Mouse (Mus musculus) hematopoietic stem cell, adult 5-6 weeks (primary cell): Measurements from ENCODE around the gene Rgl3. TPM values are rescaled to one million over a fixed set of nuclear protein-coding genes. Genes with fewer than 3 reads are reported as not detected.
A peak's percentile ranks its signal among the peaks of the same experiment; 100 is the strongest.

ENCODE experiments used
- ATAC-seq, 2 experiments: fragments of 125-278 bp in 1 of 2; replicated peaks in 1 of 2; 2 replicates each; pipeline ENCODE4 v1.8.0; 2016 to 2017; ENCODE audit warnings: inconsistent platforms in 2 of 2, mild to moderate bottlenecking in 2 of 2, moderate number of reproducible peaks in 2 of 2, low read depth in 1 of 2, moderate TSS enrichment in 1 of 2; ENCODE audit not compliant: low FRiP score in 2 of 2, poor library complexity in 2 of 2, severe bottlenecking in 2 of 2, insufficient read depth in 1 of 2, low TSS enrichment in 1 of 2
- total RNA-seq: library from RNA; stranded (forward); fragments of 172-1452, 232-1000 nt; gene quantifications from 2 replicates; pipeline ENCODE4 v1.2.3, GENCODE M21; 2017

The Rgl3 gene
- not detected in 2 replicates for total RNA-seq

DNA sequence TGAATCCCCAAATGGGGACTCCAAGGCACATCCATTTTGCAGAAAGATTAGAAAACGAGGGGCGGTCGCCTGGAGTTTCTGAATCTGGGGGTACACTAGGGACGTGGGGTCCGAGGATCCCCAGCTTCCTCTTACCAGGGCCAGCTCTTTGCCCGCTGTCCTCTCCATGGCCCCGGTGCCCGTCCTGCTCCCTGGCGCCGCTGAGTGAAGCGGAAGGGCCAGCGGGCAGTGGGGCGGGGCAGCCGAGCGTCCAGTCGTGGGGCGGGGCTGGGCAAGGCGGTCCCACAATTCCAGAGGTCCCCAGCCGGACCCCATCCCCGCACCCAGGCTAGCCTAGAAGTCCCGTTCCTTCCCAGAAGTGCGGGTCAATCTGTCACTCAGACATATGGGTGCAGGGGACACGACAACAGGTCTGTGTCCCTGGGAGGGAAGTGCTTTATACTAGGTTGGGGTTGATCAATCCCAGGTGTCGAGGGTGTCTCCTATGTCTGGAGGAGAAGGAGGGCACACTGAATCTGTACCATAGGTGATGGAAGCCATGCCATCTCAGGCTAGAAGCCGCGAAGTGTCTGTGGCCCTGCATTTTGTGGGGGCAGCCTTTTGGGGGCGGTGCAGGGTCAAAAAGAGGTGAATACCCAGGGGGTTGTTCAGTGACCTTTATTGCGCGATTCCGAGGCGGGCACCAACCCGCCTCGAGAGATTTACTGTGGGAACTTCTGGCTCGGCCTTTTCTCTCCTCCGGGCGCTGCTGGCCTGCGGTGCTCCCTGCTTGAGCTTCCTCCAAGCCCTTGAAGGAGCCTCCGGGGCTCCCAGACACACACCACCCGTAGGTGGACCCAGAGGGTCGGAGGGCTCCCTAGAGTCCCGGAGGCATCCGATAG is at the start of gene Rgl3:
Gene Rgl3, minus strand, starts transcription at position 217 of the 881 bp plus-strand sequence.
- 0 out of 4 replicates have a peak, but pooled peaks of 1 of the 2 experiments have one; percentile 17 for ATAC-seq

DNA sequence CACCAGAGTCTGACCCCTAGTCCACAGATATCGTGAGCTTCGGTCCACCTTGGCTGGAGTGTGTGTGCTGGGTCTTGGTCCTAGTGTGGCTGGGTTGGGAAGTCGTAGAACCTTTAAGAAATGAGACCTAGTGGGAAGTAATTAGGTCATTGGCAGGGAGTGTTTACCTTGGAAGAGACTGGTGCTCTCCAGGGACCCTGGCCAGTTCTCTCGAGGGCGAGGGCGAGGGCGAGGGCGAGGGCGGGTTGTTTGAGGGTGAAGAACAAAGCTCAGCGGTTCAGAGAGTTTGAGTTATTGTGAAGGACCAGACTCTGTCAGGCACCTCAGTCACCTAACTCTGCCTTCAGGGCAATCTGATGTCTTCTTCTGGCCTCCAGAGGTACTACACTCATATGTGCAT is 48.6 kb upstream of the Rgl3 start:
- no peak for ATAC-seq

DNA sequence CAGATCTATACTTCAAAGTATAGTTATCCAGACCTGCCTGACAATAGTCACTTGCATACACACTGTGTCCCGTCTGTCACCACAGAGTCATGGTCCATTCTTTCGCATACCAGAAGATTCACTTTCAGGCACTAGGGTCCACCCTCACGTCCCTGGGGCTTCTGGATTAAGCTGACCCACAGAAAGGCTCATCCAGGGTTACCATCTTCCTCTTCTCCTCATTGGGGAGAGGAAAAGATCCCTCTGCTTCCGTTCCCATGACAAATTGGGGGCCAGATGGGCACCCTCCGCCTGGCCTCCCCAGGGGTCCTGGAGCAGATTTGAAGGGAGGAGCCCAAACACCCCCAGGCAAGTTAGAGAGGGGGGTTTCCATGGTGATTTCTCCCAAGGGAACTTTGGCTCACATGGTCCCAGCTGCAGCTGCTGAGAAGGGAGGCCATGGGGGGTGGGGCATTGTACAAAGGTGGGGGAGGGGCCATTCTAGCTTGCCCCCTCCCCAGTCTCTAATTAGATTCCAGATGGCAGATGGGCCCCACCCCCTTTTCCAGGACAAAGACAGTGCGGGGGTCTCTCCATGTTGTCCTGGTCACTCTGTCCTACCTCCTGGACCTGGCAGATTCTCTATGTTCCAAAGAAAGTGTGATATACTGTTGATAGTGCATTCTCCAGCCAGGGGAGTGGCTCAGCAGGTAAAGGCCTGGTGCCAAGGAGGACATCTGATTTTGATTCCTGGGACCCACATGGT is 46.2 kb upstream of the Rgl3 start:
- no peak for ATAC-seq

DNA sequence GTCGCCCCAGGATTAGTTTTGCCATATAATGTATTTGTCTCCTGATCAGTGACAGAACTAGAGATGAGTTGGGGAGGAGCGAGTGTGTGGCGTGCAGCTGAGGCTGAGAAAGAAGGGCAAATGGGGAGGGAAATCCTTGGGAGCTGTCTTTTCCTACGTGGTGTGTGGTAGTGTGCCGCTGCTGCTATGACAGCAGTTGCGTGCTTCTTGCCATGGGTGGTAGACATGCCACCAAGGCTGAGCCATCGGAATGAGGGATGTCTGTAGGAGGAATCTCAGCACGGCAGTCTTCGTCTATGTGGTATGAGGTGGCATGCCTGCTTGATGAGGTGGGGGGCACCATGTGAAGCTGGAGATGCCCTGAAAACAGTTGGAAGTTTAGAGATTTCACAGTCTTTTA is 41.1 kb upstream of the Rgl3 start:
- ATAC-seq, result no peak

DNA sequence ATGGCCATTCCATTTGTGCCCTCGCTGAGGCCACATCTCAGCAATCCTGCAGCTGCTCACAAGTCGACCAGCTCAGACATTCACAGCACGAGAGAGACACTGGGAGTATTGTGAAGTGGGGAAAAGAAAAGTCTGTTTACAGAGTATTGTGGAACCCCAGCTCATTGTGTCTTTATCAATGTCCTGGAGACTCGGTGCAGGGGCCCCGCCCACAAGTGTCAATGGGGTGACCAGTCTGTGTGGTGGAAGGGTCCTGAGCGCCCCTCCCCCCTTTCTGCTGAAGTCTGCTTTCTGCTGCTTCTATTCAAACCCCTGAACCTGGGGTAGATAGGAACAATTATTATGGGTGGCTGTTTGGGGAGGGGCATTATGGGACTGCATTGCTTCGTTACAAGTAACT is 39.2 kb upstream of the Rgl3 start:
- no peak for ATAC-seq

DNA sequence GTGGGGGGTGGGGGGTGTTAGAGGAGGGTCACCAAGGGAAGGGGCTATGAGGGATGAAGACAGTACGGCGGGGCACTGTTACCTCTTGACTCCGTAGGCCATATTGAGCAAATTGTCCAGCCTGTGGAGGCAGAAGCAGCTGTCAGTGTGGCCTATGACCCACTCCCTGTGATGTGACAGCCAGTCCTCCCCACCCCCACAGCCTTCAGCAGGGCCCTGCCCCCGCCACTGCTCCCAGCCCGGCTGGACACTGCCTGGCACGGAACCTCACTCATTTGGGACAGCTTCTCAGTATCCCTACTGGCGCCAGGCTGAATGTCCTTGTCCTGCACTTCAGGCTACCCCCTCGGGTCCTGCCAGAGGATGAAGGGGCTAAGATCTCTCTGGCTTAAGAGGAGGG is 35.3 kb upstream of the Rgl3 start:
- no peak for ATAC-seq

DNA sequence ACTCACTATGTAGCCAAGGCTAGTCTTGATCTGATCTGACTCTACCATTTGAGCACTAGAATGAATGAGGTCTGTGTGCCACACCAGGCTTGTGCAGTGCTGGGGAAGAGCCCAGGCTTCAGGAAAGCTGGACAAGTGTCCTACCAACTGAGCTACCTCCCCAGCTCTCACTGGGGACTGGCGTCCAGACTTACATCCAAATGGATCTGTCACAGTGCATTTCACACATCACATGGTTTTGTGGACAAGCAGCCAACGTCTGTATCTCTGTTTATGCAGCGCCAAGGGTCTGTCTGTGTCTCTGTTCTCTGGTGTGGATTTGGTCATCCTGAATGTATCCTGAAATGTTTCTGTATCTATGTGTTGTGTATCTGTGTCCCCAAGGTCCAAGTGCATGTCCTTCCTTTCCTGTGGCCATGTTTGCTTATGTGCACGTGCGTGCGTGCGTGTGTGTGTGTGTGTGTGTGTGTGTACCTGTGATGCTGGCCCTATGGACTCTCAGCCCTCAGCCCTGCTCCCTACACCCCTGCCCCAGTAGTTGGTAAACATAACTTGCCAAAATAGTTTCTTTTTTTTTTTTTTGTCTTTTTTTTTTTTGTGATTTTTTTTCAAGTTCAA is 28.1 kb upstream of the Rgl3 start:
- ATAC-seq, result no peak

DNA sequence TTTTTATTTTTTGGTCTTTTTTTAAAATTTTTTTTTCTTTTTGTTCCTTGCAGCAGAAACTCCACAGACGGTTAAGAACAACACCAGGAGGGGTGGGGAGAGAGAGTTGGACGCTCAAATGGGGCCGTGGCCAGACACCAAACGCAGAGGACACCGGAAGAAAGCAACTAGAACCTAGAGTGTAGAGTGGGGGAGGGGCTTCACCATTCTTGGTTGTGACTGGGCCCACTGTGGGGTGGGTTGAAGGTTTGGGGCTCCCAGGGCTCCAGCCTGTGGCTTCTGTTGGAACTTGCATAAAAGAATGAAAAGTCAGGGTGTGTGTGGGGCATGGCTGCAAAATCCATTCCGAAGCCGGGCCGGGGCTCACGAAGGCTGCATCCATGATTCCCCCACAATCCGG is 27.0 kb upstream of the Rgl3 start:
- no peak for ATAC-seq

DNA sequence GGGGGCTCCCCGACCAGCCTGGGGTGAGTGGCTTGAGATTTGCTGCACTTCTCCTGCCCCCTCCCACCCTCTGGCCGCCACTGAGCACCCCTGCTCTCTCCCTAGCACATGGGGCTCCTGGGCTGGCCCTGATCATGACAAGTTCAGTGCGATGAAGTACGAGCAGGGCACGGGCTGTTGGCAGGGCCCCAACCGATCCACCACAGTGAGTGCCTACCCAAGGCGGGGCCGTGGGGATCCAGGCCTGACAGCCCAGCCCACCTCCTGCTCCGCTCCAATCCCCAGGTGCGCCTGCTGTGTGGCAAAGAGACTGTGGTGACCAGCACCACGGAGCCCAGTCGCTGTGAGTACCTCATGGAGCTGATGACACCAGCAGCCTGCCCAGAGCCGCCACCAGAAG is 23.5 kb upstream of the Rgl3 start:
- ATAC-seq, result no peak

DNA sequence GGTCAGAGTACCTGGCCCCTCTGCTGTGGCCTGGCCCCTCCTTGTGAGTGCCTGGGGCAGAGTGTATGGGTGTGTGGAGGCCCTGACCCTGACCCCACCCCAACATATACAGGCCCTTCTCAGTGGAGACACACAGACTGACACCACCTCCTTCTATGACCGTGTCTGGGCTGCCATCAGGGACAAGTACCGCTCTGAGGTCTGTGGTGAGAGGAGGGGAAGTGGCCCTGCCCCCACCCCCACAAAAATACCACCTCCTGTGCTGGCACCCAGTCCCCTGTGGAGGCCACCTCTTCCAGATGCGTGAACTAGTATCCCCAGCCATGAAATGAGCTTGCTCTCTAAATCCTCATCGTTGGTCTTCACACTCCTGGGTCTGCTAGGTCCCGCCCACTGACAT is 21.8 kb upstream of the Rgl3 start:
- ATAC-seq, result peak in 1 of 2 experiments; percentile 37; a peak in 2 of 4 replicates

DNA sequence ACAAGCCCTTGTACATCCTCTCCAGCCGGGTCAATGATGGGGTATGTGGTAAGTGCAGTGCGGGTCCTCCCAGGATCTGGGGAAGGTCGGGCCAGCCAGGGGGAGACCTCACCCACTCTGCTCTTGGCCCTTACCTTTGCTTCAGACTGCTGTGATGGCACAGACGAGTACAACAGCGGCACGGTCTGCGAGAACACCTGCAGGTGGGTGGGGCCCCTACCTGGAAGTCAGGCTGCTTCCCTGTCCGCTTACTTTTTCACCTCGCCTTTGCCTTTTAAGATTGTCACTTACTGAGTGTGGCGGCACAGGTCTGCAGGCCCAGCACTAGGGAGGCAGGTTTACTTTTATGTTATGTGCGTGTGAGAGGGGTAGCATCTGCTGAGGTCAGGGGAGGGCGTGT is 15.3 kb upstream of the Rgl3 start:
- no peak for ATAC-seq

DNA sequence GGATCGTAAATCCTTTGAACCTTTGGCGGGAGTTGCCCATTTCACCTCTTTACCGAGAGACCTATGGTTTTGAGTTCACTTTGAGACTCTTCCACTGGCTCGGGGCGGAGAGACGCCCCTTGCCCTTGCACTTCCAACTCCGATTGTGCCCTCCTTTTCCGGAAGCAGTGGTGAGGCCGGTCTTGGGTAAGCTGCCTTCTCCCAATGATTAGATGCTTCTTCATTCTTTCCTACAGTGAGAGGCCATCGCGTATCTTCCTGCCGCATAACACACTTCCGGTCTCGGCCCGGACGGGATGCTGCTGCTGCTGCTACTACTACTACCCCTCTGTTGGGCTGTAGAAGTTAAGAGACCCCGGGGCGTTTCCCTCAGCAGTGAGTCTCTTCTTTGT is 13.9 kb upstream of the Rgl3 start:
- ATAC-seq, result peak; percentile 15 to 23; a peak in 3 of 4 replicates

DNA sequence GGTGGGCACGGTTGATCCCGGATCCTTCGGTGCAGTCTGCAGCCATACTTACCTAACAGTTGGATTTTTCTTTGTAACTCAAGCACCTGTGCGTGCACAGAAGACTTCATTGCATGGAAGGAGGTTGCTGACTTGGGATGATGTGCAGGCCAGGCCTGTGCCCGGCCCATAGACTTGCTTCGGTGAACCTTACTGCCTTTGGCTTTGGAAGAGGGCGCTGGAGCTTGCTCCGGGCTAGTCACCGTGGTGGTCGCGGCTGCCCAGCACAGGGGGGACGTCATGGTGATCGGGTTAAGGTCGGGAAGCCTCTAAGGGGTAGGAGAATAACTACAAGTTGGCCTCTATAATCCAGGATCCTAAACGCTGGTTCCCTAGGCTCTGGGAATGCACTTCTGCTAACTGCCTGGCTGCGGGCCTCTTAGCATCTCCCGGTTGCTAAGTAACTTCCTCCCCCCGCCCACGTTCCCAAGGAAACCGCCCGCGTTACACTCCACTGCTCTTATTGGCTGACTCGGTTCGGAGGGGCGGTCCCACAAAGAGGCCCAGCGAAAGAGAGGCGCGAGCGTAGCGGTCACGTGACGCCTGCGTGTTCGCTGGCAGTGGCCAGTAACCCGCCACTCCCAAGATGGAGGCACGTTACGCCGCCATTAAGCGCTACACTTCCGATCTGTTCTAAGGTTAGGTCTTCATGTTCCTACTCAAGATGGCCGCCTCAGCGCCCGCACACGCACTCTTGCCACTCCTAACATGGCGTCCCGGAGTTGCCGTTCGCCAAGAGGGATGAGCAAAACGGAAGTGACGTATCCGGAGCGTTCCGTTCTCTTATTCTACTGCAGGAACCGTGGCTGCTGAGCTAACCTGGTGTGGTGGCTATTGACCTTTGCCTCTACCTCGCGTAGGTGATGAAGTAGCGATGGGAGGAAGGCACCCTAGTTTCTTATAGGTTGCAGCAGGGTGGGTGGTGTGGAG is 13.2 kb upstream of the Rgl3 start, which contains the start of the genes Ccdc151 and Prkcsh:
Gene Ccdc151, minus strand, starts transcription at position 441 of the 969 bp plus-strand sequence.
Gene Prkcsh, plus strand, starts transcription at position 613 of the 969 bp plus-strand sequence.
- ATAC-seq, result peak; percentile 95 to 96

DNA sequence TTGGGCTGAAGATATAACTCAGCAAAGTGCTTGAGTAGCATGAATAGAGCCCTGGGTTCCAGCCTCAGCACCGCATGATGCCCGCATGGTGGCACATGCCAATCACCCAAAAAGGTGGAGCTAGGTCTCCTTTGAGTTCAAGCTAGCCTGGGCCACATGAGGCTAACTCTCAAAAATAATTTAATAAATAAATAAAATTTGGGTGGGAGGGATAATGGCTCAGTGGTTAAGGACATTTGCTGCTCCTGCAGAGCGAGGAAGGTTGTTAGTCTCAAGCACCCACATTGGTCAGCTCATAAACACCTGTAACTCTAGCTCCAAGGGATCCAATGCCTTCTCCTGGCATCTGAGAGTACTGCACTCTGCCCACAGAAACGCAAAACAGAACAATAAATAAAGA is 12.4 kb upstream of the Rgl3 start:
- no peak for ATAC-seq

DNA sequence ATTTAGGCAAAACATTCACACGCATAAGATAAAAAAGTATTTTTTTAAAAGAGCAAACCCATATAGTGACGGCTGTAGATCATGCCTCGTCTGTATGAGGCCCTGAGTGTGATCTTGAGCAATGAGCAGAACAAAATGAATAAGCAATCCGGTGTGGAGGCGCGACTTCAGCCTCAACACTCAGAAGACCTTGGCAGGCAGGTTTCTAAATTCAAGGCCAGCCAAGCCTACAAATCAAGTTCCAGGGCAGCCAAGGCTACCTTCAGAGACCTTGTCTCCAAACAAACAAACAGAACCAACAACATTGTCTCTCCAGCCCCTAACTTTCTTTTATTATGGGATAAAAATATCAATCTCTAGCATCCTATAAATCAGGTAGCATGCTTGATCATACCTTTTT is 11.1 kb upstream of the Rgl3 start:
- ATAC-seq, result no peak

DNA sequence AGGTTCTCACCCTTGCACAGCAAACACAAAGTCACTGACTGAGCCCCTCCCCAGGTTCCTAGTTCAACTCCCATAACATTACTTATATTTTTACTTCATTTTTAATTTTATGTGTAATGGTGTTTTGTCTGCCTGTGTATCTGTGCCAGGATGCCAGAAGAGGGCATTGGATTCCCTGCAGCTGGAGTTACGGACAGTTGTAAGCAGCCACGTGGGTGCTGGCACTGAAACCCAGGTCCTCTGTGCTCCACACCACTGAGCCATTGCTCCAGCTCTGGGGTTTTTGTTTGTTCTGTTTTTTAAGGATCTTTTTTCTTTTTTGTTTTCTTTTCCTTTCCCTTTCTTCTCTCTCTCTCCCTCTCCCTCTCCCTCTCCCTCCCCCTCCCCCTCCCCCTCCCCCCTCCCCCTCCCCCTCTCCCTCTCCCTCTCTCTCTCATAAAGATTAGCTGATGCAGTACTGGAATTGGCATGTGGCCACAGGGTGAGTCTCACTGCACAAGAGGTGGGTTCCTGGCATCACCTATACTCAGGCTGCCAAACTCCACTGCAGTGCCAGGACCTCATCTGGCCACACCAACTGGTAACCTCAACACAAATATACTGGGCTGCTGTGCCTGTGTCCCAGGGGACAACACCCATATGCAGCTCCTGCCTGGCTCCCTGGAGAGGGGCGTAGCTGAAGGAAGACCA is 7.1 kb upstream of the Rgl3 start:
- no peak for ATAC-seq
